22 mouse cellular contexts compared by ENCODE assay signal in genomic region chr9:97686826-97687425, GRCm38 (mm10).
DNase-seq lines count a peak whose midpoint lies in the region; ATAC-seq and TF ChIP-seq lines count a peak whose summit lies in the region.
"Had no signal": no experiment of that assay in that cellular context is flagged by ENCODE, and none has a peak within 500 bp of the region (broad histone marks: within the 10 kb centered on the region; RNA-seq: fewer than 3 reads in every experiment).

No protein-coding gene starts in this region.

- H3K4me2 ChIP-seq in lung, postnatal 0 days (replicated peaks; ENCODE audit: low read depth, low read length) = no peak overlapping the region
- H3K4me2 ChIP-seq: embryonic facial prominence, embryonic 13.5 days; hindbrain, embryonic 13.5 days; liver, embryonic 15.5 days had no signal

- ATAC-seq in lung, postnatal 0 days = no peak; the same call in 1 of the 2 replicates
- ATAC-seq: forebrain, embryonic 16.5 days; inflammation-experienced regulatory T-cells, adult 6 months; midbrain, embryonic 16.5 days had no signal

- no peak overlapping the region for H3K9ac ChIP-seq in lung, postnatal 0 days (replicated peaks; ENCODE audit: low read depth)
- H3K9ac ChIP-seq: embryonic facial prominence, embryonic 13.5 days; hindbrain, embryonic 13.5 days; liver, embryonic 15.5 days had no signal

- H3K27me3 ChIP-seq in lung, postnatal 0 days (replicated peaks; ENCODE audit: insufficient read depth, low read length) = no peaks in the 10 kb centered on the region
- H3K27me3 ChIP-seq: embryonic facial prominence, embryonic 13.5 days; hindbrain, embryonic 13.5 days; liver, embryonic 15.5 days had no signal

- H3K27ac ChIP-seq in lung, postnatal 0 days (ENCODE audit: low read length) = no peak overlapping the region
- H3K27ac ChIP-seq: embryonic facial prominence, embryonic 13.5 days; heart, adult 2 months; hindbrain, embryonic 13.5 days; limb, embryonic 10.5 days; liver, embryonic 15.5 days had no signal

- H3K9me3 ChIP-seq in lung, postnatal 0 days (ENCODE audit: low read length) = no peaks in the 10 kb centered on the region
- H3K9me3 ChIP-seq: embryonic facial prominence, embryonic 13.5 days; hindbrain, embryonic 13.5 days; limb, embryonic 10.5 days; liver, embryonic 15.5 days had no signal

- WGBS in lung, postnatal 0 days = 58% methylated on average over 4 of the region's 4 CpGs

- TF ChIP-seq EP300 in lung, postnatal 0 days (IDR thresholded peaks at IDR 0.05) = no peak

- H3K4me1 ChIP-seq in lung, postnatal 0 days (ENCODE audit: insufficient read depth, low read depth, low read length) = no peaks in the 10 kb centered on the region
- H3K4me1 ChIP-seq: liver, embryonic 15.5 days had no signal

- TF ChIP-seq CTCF in lung, postnatal 0 days (IDR thresholded peaks at IDR 0.05) = no peak

- DNase-seq in cerebellum, adult 11 months = peak; percentile 28
- DNase-seq in cerebellum, postnatal 4 days (ENCODE audit: low spot score in 2 of 2) = no peak
- peak; percentile 24 for DNase-seq in lung, postnatal 0 days (ENCODE audit: low spot score)
- DNase-seq in lung, postnatal 25 days (ENCODE audit: low spot score) = no peak
- peak; percentile 50 for DNase-seq in cerebellum, adult 8-10 months
- DNase-seq in cerebellum, postnatal 36 days = peak; percentile 30 to 41
- no peak for DNase-seq in retina, embryonic 14.5 days (ENCODE audit: low spot score)
- no peak for DNase-seq in right cerebral cortex, postnatal 4 days
- DNase-seq: adrenal gland, postnatal 10 days; embryo, embryonic 11 days; gastrocnemius, postnatal 25 days; heart, adult 2 months; kidney, adult 18-20 months; liver; right cerebral cortex, adult 18-20 months had no signal

- H3K36me3 ChIP-seq in lung, postnatal 0 days (ENCODE audit: insufficient read depth, low read length) = no peaks in the 10 kb centered on the region
- H3K36me3 ChIP-seq: embryonic facial prominence, embryonic 13.5 days; hindbrain, embryonic 13.5 days; limb, embryonic 10.5 days; liver, embryonic 15.5 days had no signal

- H3K4me3 ChIP-seq in lung, postnatal 0 days (ENCODE audit: low read depth, low read length) = no peak overlapping the region
- H3K4me3 ChIP-seq: embryonic facial prominence, embryonic 13.5 days; heart, adult 2 months; hindbrain, embryonic 13.5 days; limb, embryonic 10.5 days; liver, embryonic 15.5 days had no signal

Comparison
In these comparisons a context has a peak if more than half of its experiments do, and no peak if none do; other contexts are left out.
1. DNase-seq: peak in cerebellum, adult 11 months (single experiment), lung, postnatal 0 days (single experiment), cerebellum, adult 8-10 months (single experiment) and cerebellum, postnatal 36 days (2 of 2); none in cerebellum, postnatal 4 days (0 of 2), lung, postnatal 25 days (single experiment), retina, embryonic 14.5 days (single experiment) and right cerebral cortex, postnatal 4 days (single experiment).